Mouse (Mus musculus) layer of hippocampus, postnatal 25 days (tissue): ENCODE data around the gene Aamp. TPM values are rescaled to one million over a fixed set of nuclear protein-coding genes. Genes with fewer than 3 reads are reported as not detected.

Experiments
- DNase-seq, 2 experiments: peaks; one replicate each; pipeline ENCODE4 v3.0.0; 2022; ENCODE audit warnings: mixed read lengths in 2 of 2, low spot score in 1 of 2; ENCODE audit errors: extremely low spot score in 1 of 2
- total RNA-seq, 2 experiments: library from RNA; stranded (reverse); gene quantifications; 2 replicates each; pipeline ENCODE4 v1.2.3; 2021

Aamp gene
- total RNA-seq, 2 experiments from 2014 or later: 143 to 156 TPM

DNA sequence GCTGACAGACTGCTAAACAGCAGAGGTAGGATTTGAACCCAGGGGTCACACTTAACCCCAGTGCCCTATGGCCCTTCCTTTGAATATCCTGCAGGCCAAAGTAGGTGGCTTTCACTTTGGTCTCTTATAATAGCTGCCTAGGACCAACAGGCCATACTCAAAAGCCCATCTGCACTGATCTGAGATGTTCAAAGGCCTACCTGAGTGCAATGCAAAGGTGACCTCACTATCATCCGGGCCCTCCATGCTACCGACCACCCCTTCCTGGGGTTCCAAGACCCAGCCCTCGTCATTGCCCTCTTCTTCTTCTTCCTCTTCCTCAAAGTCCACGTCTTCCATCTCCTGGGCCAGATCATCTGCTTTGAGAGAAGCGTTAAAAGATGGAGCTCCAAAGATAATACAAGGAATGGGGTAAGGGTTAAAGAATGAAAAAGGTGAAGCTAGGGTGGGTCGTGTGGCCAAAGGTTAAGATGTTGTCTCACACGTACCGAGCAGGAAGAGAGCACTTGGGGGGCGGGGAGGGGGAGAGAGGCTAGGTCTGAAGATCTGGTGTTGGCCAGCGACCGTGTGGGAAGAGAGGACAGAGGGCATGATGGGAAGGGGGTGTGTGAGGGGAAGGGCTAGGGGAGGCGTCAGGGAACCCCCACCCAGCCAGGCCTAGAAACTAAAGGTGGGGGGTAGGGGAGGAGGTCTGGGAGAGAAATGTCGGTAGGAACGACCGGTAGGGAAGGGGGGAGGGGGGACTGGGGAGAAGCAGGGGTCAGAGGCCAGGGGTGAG is 663 bp downstream of the Aamp start:
- DNase-seq: peak in 1 of 2 experiments; percentile 26

DNA sequence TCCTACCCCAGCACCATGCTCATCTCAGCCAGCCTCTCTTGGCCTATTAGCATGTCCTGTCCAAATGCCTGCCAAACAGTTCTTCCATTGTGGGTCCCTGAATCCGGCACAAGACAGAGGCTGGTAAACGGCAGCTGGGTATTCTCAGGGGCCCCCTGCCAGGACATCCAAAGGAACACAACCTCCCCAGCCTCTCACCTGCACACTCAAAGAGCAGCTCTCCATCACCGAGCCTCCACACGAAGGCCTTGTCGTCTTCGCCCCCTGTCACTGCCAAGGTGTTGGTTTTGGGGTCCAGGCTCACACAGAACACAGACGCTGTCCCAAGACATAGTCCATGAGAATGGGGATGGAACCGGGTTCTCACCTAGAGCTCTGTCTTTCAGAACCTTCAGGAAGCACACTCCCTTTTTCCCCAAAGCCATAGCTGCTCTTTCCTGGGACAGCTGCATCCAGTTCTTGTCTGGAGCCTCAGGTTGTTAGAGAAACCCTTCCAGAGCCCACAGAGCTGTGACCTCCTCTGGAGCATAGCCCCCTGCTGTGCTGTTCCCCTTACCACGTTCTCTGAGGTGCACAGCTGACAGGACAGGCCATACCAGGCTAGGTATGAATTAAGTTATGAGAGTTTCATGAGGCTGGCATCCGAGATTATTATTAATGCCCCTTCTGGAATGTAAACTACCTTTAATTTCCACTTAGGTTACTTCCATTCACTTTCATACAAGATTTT is 1.5 kb downstream of the Aamp start:
- DNase-seq: no peak

DNA sequence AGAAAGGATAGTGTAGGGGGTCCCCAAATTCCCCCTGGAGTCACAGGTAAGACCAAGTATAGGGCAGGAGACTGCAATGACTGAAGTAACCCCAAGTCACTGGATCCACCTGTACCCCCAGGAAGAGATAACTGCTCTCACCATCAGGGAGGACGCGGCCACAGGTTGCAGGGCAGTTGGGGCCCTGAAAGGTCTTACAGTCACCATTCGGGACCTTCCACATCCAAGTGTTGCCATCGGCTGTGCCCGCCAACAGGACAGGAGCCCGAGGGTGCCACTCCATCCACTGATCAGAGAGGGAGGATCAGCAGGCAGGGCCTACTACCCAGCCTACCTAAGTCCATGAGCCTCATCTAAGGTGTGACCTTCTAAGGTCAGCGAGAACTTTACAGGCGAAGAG is 2.7 kb downstream of the Aamp start:
- no peak for DNase-seq

DNA sequence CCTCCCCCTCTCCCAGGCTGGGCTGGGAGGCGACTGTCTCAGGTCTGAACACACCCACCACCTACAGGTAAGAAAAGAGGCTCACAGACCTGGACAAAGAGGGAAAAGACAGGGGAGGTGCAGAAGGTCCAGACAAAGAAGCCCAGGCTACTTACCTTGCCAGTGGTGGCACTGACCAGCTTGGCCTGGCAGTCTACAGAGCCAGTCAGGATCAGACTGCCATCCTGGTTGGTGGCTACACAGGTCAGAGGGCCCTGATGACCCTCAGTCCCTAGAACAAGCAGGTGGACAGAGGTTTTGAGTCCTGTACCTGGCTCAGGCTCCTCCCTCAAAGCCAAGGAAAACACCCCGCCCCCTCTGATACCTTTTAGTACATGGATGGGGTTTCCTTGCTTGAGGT is 3.2 kb downstream of the Aamp start:
- DNase-seq: no peak

DNA sequence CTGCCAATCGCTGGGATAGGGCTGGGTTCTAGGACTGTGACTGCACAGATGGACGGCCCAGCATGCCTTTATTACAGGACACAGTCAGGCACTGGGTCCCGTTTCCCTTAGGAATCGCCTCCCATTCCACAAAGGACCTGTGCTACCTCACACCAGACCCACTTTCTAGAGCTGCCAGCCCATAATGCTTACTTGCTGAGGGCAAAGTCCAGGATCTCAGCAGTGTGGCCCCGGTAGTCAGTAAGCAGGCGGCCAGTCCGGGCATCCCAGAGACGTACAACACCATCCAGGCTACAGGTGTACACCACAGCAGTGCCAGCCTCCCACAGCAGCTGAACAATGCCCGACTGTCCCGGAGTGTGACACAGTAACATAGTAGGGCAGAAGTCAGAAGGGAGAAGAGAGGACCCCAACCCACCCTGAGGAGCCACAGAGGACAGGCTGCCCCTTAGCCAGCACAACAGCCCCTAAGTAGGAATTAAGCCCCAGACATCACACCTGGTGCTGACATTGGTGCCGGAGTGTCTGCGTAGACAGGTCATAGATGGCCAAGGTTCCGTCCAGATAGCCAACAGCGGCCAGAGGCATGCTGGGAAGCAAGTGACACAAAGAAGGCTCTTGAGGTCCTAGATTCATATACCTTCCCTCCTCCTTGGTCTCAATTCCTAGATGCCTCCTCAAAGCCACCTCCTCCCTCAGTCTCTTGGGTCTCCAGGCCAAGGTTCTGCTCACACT is 3.8 kb downstream of the Aamp start:
- no peak for DNase-seq

DNA sequence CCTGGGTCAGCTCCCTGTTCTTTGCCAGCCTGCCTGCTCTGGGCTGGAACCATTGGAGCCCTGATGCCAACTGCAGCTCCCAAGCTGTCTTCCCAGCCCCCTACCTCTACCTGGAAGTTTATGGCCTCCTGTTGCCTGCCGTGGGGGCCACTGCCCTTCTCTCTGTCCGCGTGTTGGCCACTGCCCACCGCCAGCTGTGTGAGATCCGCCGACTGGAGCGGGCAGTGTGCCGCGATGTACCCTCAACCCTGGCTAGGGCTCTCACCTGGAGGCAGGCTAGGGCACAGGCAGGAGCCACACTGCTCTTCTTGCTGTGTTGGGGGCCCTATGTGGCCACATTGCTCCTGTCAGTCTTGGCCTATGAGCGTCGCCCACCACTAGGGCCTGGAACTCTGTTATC is 5.5 kb downstream of the Aamp start:
- no peak for DNase-seq

DNA sequence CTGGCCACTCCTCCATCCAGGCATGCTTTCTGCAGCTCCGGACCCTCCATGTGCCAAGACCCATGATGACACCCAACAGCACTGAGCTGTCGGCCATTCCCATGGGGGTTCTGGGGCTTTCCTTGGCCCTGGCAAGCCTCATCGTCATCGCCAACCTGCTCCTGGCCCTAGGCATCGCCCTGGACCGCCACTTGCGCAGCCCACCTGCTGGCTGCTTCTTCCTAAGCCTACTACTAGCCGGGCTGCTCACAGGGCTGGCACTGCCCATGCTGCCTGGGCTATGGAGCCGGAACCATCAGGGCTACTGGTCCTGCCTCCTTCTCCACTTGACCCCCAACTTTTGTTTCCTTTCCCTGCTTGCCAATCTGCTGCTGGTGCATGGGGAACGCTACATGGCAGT is 6.0 kb downstream of the Aamp start, which contains the start of gene Gpbar1:
Gene Gpbar1 (plus strand): TSS at position 13 of the 400 bp plus-strand sequence.
- no peak for DNase-seq

DNA sequence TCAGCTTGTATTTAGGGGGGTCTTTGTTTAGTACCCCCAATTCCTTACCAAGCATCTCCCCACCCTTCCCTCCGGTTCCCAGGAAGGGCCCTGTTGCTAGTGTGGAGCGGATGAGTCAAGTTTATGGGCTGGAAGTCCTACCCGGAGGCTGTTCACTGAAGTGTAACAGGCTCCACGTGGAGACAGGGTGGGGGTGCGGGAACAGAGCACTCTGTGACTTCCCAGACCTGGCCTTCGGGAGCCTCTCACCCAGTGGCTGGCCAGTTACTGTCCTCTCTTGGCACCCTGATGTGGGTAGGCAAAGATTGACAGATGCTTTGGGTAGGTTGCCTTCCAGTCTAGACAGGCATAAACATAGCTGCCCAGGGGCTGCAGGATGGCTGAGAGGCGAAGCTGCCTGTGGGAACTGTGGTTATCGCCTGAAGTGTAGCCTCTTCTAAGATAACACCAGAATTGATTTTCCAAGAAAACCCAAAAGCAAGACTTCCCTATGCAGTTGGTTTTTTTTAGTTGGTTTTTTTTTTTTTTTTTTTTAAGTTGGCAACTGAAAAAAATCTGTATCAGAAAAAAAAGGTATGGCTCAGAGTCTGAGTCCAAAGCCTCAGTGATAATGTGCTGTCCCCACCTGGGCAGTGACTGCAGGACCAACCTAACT is 6.5 kb downstream of the Aamp start:
- DNase-seq: no peak

DNA sequence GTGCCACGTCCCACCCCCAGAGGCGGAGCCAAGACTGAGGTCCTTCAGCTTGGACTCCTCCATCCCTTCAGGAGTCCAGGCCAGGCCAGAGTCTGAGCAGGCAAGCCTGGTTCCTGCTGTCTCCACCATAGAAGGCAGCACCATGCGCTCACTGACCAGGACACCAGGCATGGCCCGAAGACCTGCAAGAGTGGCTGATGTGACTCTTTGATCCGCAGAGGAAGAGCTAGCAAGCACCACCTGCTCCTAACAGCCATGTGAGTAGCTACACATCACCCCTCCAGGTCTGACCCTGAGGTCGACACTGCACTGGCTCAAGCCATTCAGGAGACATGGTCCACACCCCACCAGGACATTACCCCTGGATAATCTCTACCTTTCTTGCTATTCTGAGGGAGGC is 7.5 kb downstream of the Aamp start:
- DNase-seq: no peak

DNA sequence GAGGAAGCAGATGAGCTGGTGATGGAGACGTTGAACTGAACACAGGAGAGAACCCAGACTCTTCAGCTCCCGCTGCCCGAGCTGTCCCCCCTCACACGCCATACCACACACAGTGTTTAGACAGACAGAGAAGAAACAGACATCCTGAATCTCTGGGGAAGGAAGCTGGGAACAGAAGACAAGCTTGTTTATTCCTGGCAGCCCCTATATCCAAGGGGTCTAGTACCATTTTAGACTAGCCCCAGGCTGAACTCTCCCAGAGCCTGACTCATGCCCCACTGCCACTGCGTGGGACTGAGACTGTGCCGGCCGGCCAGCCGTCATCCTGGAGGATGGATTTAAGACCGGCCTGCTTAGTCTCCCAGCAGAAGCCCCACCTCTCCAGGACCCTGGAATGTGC is 9.5 kb downstream of the Aamp start:
- no peak for DNase-seq

DNA sequence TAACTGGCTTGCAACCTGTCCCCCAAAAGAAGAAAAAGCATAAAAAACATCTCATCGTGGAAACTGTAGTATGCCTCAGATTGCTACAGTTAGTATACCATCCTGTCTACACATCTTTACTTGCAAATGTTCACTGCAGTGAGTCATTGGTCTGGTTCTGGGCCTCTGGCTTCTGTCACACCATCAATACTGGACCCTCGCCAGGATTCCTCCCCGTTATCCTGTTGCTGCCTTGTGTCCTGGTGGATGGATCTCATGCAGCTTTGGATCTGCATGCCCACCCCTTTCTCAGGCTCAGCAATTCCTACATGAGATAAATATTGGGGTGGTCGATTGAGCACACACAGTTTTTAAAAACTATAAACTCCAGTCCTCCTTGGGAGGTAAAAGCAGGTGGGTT is 12.9 kb downstream of the Aamp start:
- peak in 1 of 2 experiments; percentile 33 for DNase-seq

DNA sequence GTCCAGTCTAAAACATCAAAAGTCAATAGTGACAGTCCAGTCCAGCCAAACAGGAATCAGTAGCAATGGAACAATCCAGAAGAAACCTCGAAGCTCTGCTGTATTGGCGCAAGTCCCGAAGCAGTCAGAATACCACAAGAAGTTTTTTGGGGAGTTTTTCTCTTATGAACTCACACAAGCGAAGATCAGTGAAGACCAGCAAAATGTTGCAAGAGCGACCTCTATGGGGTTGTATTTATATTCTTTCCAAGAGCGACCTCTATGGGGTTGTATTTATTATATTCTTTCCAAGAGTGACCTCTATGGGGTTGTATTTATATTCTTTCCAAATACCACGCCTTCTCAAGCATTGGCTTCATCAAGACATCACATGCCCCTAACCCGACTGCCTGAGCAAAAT is 15.8 kb downstream of the Aamp start:
- DNase-seq: no peak

DNA sequence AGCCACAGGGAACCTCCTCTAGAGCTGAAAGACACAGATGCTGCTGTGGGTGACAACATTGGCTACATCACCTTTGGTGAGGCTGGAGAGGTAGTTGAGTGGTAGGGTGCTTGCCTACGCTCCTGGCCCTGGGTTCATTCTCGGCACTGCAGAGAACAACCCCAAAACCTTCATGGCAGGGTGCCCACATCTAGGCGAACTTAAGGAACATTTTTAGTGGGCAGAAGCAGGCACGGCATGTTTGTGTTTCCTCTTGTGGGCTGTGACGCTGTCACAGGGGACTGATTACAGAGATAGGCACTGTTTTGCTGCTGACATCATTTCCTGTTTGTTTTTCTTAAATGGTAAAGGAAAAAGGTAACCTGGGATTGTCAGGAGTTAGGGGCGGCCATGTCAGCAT is 22.0 kb downstream of the Aamp start:
- DNase-seq: no peak

DNA sequence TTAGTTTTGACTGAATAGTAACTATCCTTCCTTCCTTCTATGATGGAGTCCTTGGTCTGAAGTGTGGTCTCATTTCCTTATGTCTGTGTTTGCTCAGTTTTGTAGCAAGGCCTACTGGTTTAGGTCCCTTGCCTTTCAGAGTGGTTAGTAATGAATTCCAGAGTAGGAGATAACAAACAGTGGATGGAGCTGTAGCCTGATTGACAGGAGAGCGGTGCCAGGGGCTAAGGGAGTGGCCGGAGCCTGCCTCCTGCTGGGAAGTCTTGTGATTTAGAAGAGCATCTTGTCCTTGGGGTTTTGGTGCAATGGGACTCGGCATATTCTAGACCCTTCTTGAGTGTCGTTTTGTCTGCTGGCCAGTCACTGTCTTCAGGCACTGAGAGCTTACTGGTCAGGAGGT is 27.8 kb downstream of the Aamp start:
- DNase-seq: no peak

DNA sequence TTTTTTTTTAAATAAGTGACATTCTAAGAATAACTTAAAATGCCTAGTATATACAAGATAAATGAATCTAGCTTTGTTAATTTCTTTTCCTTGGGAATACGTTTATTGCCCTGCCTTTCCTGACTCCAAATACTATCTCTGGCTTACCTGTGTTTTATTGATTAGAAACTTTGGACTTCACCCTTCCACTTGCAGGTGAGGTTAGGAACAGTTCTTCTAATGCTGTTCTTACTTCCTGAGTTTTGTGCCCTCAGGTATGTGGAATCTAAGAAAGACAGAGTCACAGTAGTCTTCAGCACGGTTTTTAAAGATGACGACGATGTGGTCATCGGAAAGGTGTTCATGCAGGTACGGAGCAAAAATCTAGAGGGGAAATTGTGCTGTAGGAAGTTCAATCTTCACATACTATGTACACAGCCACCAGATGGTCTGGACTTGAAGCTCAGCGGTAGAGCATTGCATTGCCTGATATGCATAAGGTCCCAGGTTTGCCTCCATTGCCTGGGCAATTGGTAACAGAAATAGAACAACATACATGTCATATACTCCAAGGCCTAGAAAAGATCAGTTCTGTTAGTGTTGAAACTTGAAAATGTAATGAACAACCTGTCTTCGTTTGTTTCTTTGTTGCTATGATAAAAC is 28.7 kb downstream of the Aamp start:
- no peak for DNase-seq

DNA sequence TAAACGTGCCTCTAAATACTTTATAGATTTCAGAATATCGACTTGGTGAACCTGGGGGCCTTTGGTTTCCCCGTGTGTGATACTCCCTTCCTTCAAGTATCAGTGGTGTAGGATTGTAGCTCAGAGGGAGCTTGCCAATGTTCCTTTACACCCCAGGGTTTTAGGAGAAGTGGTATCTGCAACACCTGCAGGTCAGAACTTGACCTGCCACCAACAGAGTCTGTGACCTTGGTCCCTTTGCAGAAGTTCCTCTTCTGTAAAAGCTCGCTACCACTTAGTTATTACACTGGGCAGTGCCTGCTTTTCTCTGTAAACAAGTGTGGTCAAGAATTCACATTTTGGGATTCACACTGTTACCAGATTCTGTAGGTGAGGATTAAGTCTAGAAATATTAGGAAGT is 34.4 kb downstream of the Aamp start:
- no peak for DNase-seq

DNA sequence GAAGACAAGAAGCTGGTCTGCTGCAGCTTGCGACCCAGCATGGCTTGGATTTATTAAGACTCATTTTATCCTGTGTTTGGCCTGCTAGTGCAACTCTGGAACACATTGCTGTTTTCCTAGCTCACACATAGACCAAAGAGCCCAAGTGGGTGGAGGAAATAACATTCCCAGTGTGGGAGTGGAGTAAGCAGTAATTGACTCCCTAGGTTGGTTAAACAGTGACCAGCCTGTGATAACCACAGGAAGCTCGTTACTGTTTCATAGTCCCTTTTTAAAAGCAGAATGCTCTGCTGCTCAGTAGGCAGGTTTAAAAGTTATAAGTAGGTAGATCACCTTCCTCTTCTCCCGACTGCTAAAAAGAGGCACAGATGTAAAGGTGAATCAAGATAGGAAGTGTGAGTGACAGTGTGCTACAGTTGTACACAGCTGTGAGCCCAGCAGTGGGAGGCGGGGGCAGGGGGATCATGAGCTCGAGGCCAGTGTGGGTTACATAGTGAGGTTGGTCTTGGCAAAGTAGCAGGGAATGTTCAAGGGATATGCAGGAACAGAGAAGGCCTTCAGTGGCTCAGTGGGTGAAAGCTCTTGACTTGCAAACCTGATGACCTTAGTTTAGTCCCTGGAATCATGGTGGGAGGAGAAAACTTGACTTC is 35.1 kb downstream of the Aamp start:
- DNase-seq: no peak

DNA sequence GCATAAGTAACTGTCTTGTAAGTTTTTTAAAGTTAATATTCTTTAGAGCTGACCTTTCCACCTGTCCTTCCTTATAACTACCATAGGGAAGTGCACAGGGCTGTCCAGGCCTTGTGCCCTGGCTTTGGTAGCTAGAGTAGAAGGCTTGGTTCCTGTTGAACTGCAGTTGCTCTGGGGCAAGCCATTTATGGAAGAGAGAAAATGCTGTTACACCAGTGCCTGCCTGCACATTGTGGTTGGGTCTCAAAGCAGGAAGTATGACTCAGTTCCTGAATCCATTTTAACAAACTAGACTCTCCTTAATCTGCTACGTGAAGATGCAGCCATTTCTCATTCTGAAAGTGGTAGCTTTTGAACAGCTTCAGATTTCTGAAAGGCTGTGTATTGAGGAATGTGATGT is 35.7 kb downstream of the Aamp start:
- no peak for DNase-seq

DNA sequence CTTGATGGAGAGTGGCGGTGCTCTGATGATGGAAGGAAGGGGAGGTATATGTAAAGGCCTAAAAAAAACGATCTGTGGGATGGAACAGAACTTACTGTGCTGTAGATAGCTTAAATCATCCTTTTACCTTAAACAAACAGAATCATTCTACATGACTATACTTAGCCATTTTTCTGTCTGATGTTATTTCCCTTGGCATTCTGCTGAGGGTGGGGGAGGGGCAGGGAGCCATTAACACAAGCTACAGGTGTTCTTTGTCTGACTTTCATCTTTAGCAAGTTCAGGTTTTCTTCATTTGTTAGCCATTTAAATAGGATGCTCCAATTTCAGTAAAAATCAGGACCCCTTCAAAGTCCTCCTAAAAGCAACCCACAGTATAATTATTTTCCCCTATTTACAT is 39.0 kb downstream of the Aamp start:
- DNase-seq: no peak

DNA sequence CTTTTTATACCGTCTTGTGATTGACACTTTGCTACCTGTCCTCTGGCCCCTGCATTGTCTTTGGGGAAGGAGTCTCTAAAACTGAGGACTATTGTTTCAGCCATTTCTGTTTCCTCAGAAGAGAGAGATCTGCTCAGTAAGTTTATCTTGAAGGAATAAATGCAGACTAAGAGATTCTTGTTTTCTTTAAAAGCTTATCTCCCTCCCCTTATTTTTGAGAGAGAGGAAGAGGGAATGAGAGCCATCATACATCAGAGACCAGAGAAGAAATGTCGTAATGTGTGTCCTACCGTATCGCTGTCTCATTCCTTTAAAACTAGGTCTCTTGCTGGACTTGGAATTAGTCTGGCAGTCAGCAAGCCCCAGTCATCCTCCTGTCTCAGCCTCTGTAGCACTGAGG is 43.7 kb downstream of the Aamp start:
- no peak for DNase-seq
